Mouse (Mus musculus): ENCODE measurements at regions not wholly inside any gene's neighbourhood (a gene's known extent, or its start where the extent isn't known, plus 50 kb on each side); places are given as distances from the start of the nearest gene placed in this dataset.

- Histone ChIP-seq H3K4me1 (ENCODE audit: control insufficient read depth, insufficient read depth, low read length) (no peaks in the 10 kb centered on the region), H3K27ac (ENCODE audit: insufficient read depth, low read depth, low read length) (no peak overlapping the region), H3K4me3 (ENCODE audit: insufficient read depth, low read length) (no peak overlapping the region)
- no peak for TF ChIP-seq POLR2A (IDR thresholded peaks at IDR 0.05; ENCODE audit: borderline replicate concordance, low read depth, low read length)
- TF ChIP-seq CTCF (IDR thresholded peaks at IDR 0.05; ENCODE audit: low read depth, low read length), result no peak
Observed at GRCm38 (mm10) chr16:95206445-95206844, 50.9 kb upstream of the Kcnj15 start.

GRCm38 (mm10) chr16:95207547-95207946, 49.8 kb upstream of the Kcnj15 start:
- TF ChIP-seq POLR2A (IDR thresholded peaks at IDR 0.05; ENCODE audit: borderline replicate concordance, low read depth, low read length) (no peak), CTCF (IDR thresholded peaks at IDR 0.05; ENCODE audit: low read depth, low read length) (no peak)
- no peak overlapping the region for H3K27ac ChIP-seq (ENCODE audit: insufficient read depth, low read depth, low read length)
- no peaks in the 10 kb centered on the region for H3K4me1 ChIP-seq (ENCODE audit: control insufficient read depth, insufficient read depth, low read length)
- H3K4me3 ChIP-seq (ENCODE audit: insufficient read depth, low read length), result no peak overlapping the region

Data from bone marrow macrophage, adult 2 months (primary cell).